Mouse (Mus musculus) ZHBTc4 (cell line): ENCODE data around the gene Gm20388.
A peak's percentile ranks its signal among the peaks of the same experiment; 100 is the strongest.
"Not testable (repeated sequence)": the region's sequence is repeated elsewhere in the genome, so short reads cannot be mapped to it uniquely, and the experiment has no call there.

ENCODE experiments used
- DNase-seq: peaks from one replicate; pipeline ENCODE4 v3.0.0-alpha.2; 2011; ENCODE audit warnings: low read depth, low spot score

Gm20388 gene

GRCm38 (mm10) chr8:124161683-124162082, 4251.0 kb downstream of the Gm20388 start:
- DNase-seq: no peak

GRCm38 (mm10) chr8:124163258-124163657, 4252.6 kb downstream of the Gm20388 start:
- no peak for DNase-seq

GRCm38 (mm10) chr8:124169749-124170148, 4259.1 kb downstream of the Gm20388 start:
- no peak for DNase-seq

GRCm38 (mm10) chr8:124170671-124171070, 4260.0 kb downstream of the Gm20388 start:
- DNase-seq: no peak

GRCm38 (mm10) chr8:124171557-124172528, 4261.2 kb downstream of the Gm20388 start:
- no peak for DNase-seq

- no peak for DNase-seq
These were observed 4263.0 kb downstream of the Gm20388 start for GRCm38 (mm10) chr8:124173688-124174087.

GRCm38 (mm10) chr8:124176133-124176532, 4265.5 kb downstream of the Gm20388 start:
- DNase-seq: no peak

GRCm38 (mm10) chr8:124177092-124177491, 4266.5 kb downstream of the Gm20388 start:
- DNase-seq: not testable (repeated sequence)

GRCm38 (mm10) chr8:124180681-124181445, 4270.2 kb downstream of the Gm20388 start:
- no peak for DNase-seq

GRCm38 (mm10) chr8:124181751-124182150, 4271.1 kb downstream of the Gm20388 start:
- DNase-seq: no peak

GRCm38 (mm10) chr8:124182224-124182623, 4271.6 kb downstream of the Gm20388 start:
- peak; percentile 13 for DNase-seq

- DNase-seq: no peak
These were observed 4273.4 kb downstream of the Gm20388 start for GRCm38 (mm10) chr8:124184078-124184477.

GRCm38 (mm10) chr8:124184507-124184906, 4273.9 kb downstream of the Gm20388 start:
- DNase-seq: no peak

- DNase-seq: no peak
These were observed 4274.4 kb downstream of the Gm20388 start for GRCm38 (mm10) chr8:124185081-124185480.

- no peak for DNase-seq
These were observed 4279.7 kb downstream of the Gm20388 start for GRCm38 (mm10) chr8:124190388-124190787.

GRCm38 (mm10) chr8:124192242-124192641, 4281.6 kb downstream of the Gm20388 start:
- DNase-seq: no peak

GRCm38 (mm10) chr8:124192976-124193375, 4282.3 kb downstream of the Gm20388 start:
- no peak for DNase-seq

GRCm38 (mm10) chr8:124193992-124194391, 4283.4 kb downstream of the Gm20388 start:
- DNase-seq: no peak

GRCm38 (mm10) chr8:124196195-124196594, 4285.6 kb downstream of the Gm20388 start:
- DNase-seq: no peak

- DNase-seq: peak; percentile 65
These were observed 4286.2 kb downstream of the Gm20388 start for GRCm38 (mm10) chr8:124196797-124197196.

- peak; percentile 86 for DNase-seq
These were observed 4287.6 kb downstream of the Gm20388 start for GRCm38 (mm10) chr8:124198230-124198629.

GRCm38 (mm10) chr8:124200400-124200799, 4289.8 kb downstream of the Gm20388 start:
- no peak for DNase-seq
